Mouse (Mus musculus): Measurements from ENCODE around the gene Rasal1. TPM values are rescaled to one million over a fixed set of nuclear protein-coding genes. Genes with fewer than 3 reads are reported as not detected.
A peak's percentile ranks its signal among the peaks of the same experiment; 100 is the strongest.

The Rasal1 gene
- polyA plus RNA-seq, 1 experiment = 20.0 TPM

GRCm38 (mm10) chr5:120634131-120634530 is 14.5 kb upstream of the Rasal1 start, which contains the start of gene Cfap73:
TSS of gene Cfap73 (minus strand) at chr5:120634235.
- H3K27me3 ChIP-seq (ENCODE audit: control insufficient read depth, insufficient read depth, low read length) = no peaks in the 10 kb centered on the region
- H3K27ac ChIP-seq (ENCODE audit: control insufficient read depth, insufficient read depth, low read depth, low read length) = no peak within 1 kb of the TSS
- H3K36me3 ChIP-seq (ENCODE audit: control insufficient read depth, insufficient read depth, low read length) = no peaks in the 10 kb centered on the region

GRCm38 (mm10) chr5:120634860-120635259 is 13.8 kb upstream of the Rasal1 start:
- Histone ChIP-seq H3K36me3 (ENCODE audit: control insufficient read depth, insufficient read depth, low read length) (no peaks in the 10 kb centered on the region), H3K27ac (ENCODE audit: control insufficient read depth, insufficient read depth, low read depth, low read length) (no peak overlapping the region), H3K4me1 (ENCODE audit: control insufficient read depth, insufficient read depth, low read length) (peaks cover 15% of the 10 kb centered on the region), H3K4me3 (ENCODE audit: control insufficient read depth, low read depth, low read length) (peak overlapping the region; percentile 76), H3K27me3 (ENCODE audit: control insufficient read depth, insufficient read depth, low read length) (no peaks in the 10 kb centered on the region)
- TF ChIP-seq POLR2A (IDR thresholded peaks at IDR 0.05; ENCODE audit: control insufficient read depth, low read depth, low read length) (no peak), CTCF (IDR thresholded peaks at IDR 0.05; ENCODE audit: control insufficient read depth, insufficient read depth, insufficient replicate concordance, low read depth, low read length) (no peak)

More at GRCm38 (mm10) chr5:120634131-120634530, 14.5 kb upstream of the Rasal1 start, which contains the start of gene Cfap73:
- TF ChIP-seq CTCF (IDR thresholded peaks at IDR 0.05; ENCODE audit: control insufficient read depth, insufficient read depth, insufficient replicate concordance, low read depth, low read length) (no peak), POLR2A (IDR thresholded peaks at IDR 0.05; ENCODE audit: control insufficient read depth, low read depth, low read length) (peak; percentile 41; the same call in 1 of the 2 replicates)
- peaks cover 19% of the 10 kb centered on the region for H3K4me1 ChIP-seq (ENCODE audit: control insufficient read depth, insufficient read depth, low read length)
- H3K4me3 ChIP-seq (ENCODE audit: control insufficient read depth, low read depth, low read length) = peak within 1 kb of the TSS; percentile 76

GRCm38 (mm10) chr5:120635633-120636032 is 13.0 kb upstream of the Rasal1 start:
- Histone ChIP-seq H3K36me3 (ENCODE audit: control insufficient read depth, insufficient read depth, low read length) (no peaks in the 10 kb centered on the region), H3K27me3 (ENCODE audit: control insufficient read depth, insufficient read depth, low read length) (no peaks in the 10 kb centered on the region), H3K27ac (ENCODE audit: control insufficient read depth, insufficient read depth, low read depth, low read length) (no peak overlapping the region), H3K4me1 (ENCODE audit: control insufficient read depth, insufficient read depth, low read length) (peaks cover 13% of the 10 kb centered on the region), H3K4me3 (ENCODE audit: control insufficient read depth, low read depth, low read length) (no peak overlapping the region)
- TF ChIP-seq CTCF (IDR thresholded peaks at IDR 0.05; ENCODE audit: control insufficient read depth, insufficient read depth, insufficient replicate concordance, low read depth, low read length) (no peak), POLR2A (IDR thresholded peaks at IDR 0.05; ENCODE audit: control insufficient read depth, low read depth, low read length) (no peak)

GRCm38 (mm10) chr5:120640094-120640493 is 8.5 kb upstream of the Rasal1 start:
- Histone ChIP-seq H3K27me3 (ENCODE audit: control insufficient read depth, insufficient read depth, low read length) (no peaks in the 10 kb centered on the region), H3K27ac (ENCODE audit: control insufficient read depth, insufficient read depth, low read depth, low read length) (no peak overlapping the region), H3K36me3 (ENCODE audit: control insufficient read depth, insufficient read depth, low read length) (no peaks in the 10 kb centered on the region), H3K4me3 (ENCODE audit: control insufficient read depth, low read depth, low read length) (no peak overlapping the region), H3K4me1 (ENCODE audit: control insufficient read depth, insufficient read depth, low read length) (no peaks in the 10 kb centered on the region)
- no peak for TF ChIP-seq POLR2A (IDR thresholded peaks at IDR 0.05; ENCODE audit: control insufficient read depth, low read depth, low read length)
- no peak for TF ChIP-seq CTCF (IDR thresholded peaks at IDR 0.05; ENCODE audit: control insufficient read depth, insufficient read depth, insufficient replicate concordance, low read depth, low read length)

- no peak for TF ChIP-seq CTCF (IDR thresholded peaks at IDR 0.05; ENCODE audit: control insufficient read depth, insufficient read depth, insufficient replicate concordance, low read depth, low read length)
- no peak for TF ChIP-seq POLR2A (IDR thresholded peaks at IDR 0.05; ENCODE audit: control insufficient read depth, low read depth, low read length)
- Histone ChIP-seq H3K4me3 (ENCODE audit: control insufficient read depth, low read depth, low read length) (no peak overlapping the region), H3K27me3 (ENCODE audit: control insufficient read depth, insufficient read depth, low read length) (no peaks in the 10 kb centered on the region), H3K36me3 (ENCODE audit: control insufficient read depth, insufficient read depth, low read length) (no peaks in the 10 kb centered on the region), H3K27ac (ENCODE audit: control insufficient read depth, insufficient read depth, low read depth, low read length) (no peak overlapping the region), H3K4me1 (ENCODE audit: control insufficient read depth, insufficient read depth, low read length) (no peaks in the 10 kb centered on the region; the same call in 1 of the 2 replicates)
Measured at GRCm38 (mm10) chr5:120643365-120644085, 5.1 kb upstream of the Rasal1 start.

GRCm38 (mm10) chr5:120644227-120644626 is 4.4 kb upstream of the Rasal1 start:
- Histone ChIP-seq H3K27ac (ENCODE audit: control insufficient read depth, insufficient read depth, low read depth, low read length) (no peak overlapping the region), H3K36me3 (ENCODE audit: control insufficient read depth, insufficient read depth, low read length) (no peaks in the 10 kb centered on the region), H3K4me1 (ENCODE audit: control insufficient read depth, insufficient read depth, low read length) (peaks cover 2% of the 10 kb centered on the region), H3K27me3 (ENCODE audit: control insufficient read depth, insufficient read depth, low read length) (no peaks in the 10 kb centered on the region), H3K4me3 (ENCODE audit: control insufficient read depth, low read depth, low read length) (no peak overlapping the region)
- TF ChIP-seq CTCF (IDR thresholded peaks at IDR 0.05; ENCODE audit: control insufficient read depth, insufficient read depth, insufficient replicate concordance, low read depth, low read length) = no peak
- TF ChIP-seq POLR2A (IDR thresholded peaks at IDR 0.05; ENCODE audit: control insufficient read depth, low read depth, low read length) = no peak

- no peak for TF ChIP-seq POLR2A (IDR thresholded peaks at IDR 0.05; ENCODE audit: control insufficient read depth, low read depth, low read length)
- no peak for TF ChIP-seq CTCF (IDR thresholded peaks at IDR 0.05; ENCODE audit: control insufficient read depth, insufficient read depth, insufficient replicate concordance, low read depth, low read length)
- H3K4me3 ChIP-seq (ENCODE audit: control insufficient read depth, low read depth, low read length) = no peak overlapping the region
- H3K36me3 ChIP-seq (ENCODE audit: control insufficient read depth, insufficient read depth, low read length) = no peaks in the 10 kb centered on the region
- peaks cover 4% of the 10 kb centered on the region for H3K4me1 ChIP-seq (ENCODE audit: control insufficient read depth, insufficient read depth, low read length)
- no peaks in the 10 kb centered on the region for H3K27me3 ChIP-seq (ENCODE audit: control insufficient read depth, insufficient read depth, low read length)
- H3K27ac ChIP-seq (ENCODE audit: control insufficient read depth, insufficient read depth, low read depth, low read length) = no peak overlapping the region
Measured at GRCm38 (mm10) chr5:120645851-120646250, 2.8 kb upstream of the Rasal1 start.
